Comparison of ENCODE assay signal across 9 mouse cellular contexts in the genomic region with DNA sequence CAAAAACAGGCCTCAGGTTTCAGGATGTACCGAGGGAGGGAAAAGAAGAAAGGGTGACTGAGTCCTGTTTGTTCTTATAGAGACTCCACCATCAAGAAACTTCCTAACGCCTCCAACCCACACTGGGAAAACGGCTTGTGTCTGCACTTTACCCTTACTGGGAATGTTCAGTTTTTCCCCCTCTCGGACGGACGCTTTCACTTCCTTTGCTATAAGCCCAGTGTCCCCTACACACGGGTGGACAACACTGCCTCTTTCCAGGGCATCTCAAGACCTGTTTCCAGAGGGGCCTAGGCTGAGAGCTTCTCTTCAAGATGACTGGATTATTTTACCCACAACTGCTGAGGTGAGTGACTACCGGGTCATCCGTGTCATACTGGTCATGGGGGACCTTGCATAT. TPM values are rescaled to one million over a fixed set of nuclear protein-coding genes. Genes with fewer than 3 reads are reported as not detected.
DNase-seq lines count a peak whose midpoint lies in the region; ATAC-seq lines count a peak whose summit lies in the region.
"Had no signal": no experiment of that assay in that cellular context is flagged by ENCODE, and none has a peak within 500 bp of the region (broad histone marks: within the 10 kb centered on the region; RNA-seq: fewer than 3 reads in every experiment).

Gene Rbpj (plus strand): TSS at position 270 of the 400 bp plus-strand sequence.

- intact Hi-C loops in gastrocnemius, postnatal 14 days (cut with DNase I; ENCODE audit: low total_unique reads) = no loop called here

- H3K4me2 ChIP-seq in kidney, embryonic 14.5 days (replicated peaks; ENCODE audit: low read depth, low read length) = no peak within 1 kb of the TSS
- H3K4me2 ChIP-seq in hindbrain, embryonic 16.5 days (ENCODE audit: low read length) = no peak within 1 kb of the TSS
- H3K4me2 ChIP-seq in midbrain, embryonic 11.5 days = no peak within 1 kb of the TSS
- H3K4me2 ChIP-seq: liver, embryonic 13.5 days had no signal

- 87% methylated on average over 9 of the region's 9 CpGs for WGBS in kidney, embryonic 14.5 days
- 92% methylated on average over 9 of the region's 9 CpGs for WGBS in hindbrain, embryonic 16.5 days
- WGBS in midbrain, embryonic 11.5 days = 86% methylated on average over 9 of the region's 9 CpGs

- no peak within 1 kb of the TSS for H3K4me3 ChIP-seq in kidney, embryonic 14.5 days (ENCODE audit: low read length)
- H3K4me3 ChIP-seq in hindbrain, embryonic 16.5 days (ENCODE audit: low read length) = no peak within 1 kb of the TSS
- H3K4me3 ChIP-seq in midbrain, embryonic 11.5 days (ENCODE audit: low read depth, low read length) = no peak within 1 kb of the TSS
- H3K4me3 ChIP-seq: liver, embryonic 13.5 days had no signal

- H3K27ac ChIP-seq in kidney, embryonic 14.5 days (ENCODE audit: low read depth, low read length) = no peak within 1 kb of the TSS
- no peak within 1 kb of the TSS for H3K27ac ChIP-seq in hindbrain, embryonic 16.5 days (ENCODE audit: low read depth, low read length)
- no peak within 1 kb of the TSS for H3K27ac ChIP-seq in midbrain, embryonic 11.5 days (ENCODE audit: low read depth, low read length)
- H3K27ac ChIP-seq: liver, embryonic 13.5 days had no signal

- no peaks in the 10 kb centered on the region for H3K27me3 ChIP-seq in kidney, embryonic 14.5 days (ENCODE audit: control insufficient read depth, insufficient read depth, low read length)
- no peaks in the 10 kb centered on the region; the same call in 1 of the 2 replicates for H3K27me3 ChIP-seq in hindbrain, embryonic 16.5 days (replicated peaks; ENCODE audit: control insufficient read depth, insufficient read depth, low read length)
- no peaks in the 10 kb centered on the region for H3K27me3 ChIP-seq in midbrain, embryonic 11.5 days (ENCODE audit: control insufficient read depth, insufficient read depth, low read length)

- DNase-seq in kidney, adult 18-20 months = no peak
- no peak for DNase-seq in adrenal gland, postnatal 25 days
- DNase-seq in gastrocnemius, postnatal 14 days = no peak
- DNase-seq in midbrain, embryonic 11.5 days (ENCODE audit: low spot score, missing footprints) = no peak
- DNase-seq in ovary, postnatal 36 days (ENCODE audit: low spot score) = no peak
- DNase-seq in ovary, postnatal 14 days (ENCODE audit: low spot score) = no peak
- DNase-seq: liver, embryonic 13.5 days had no signal

- H3K9me3 ChIP-seq in kidney, embryonic 14.5 days (ENCODE audit: control insufficient read depth, low read length) = no peaks in the 10 kb centered on the region
- H3K9me3 ChIP-seq in hindbrain, embryonic 16.5 days (ENCODE audit: control insufficient read depth, low read length) = no peaks in the 10 kb centered on the region
- H3K9me3 ChIP-seq in midbrain, embryonic 11.5 days (ENCODE audit: control insufficient read depth, low read length) = no peaks in the 10 kb centered on the region
- H3K9me3 ChIP-seq: liver, embryonic 13.5 days had no signal

- ATAC-seq in kidney, embryonic 14.5 days (ENCODE audit: low FRiP score, low TSS enrichment) = no peak
- ATAC-seq in hindbrain, embryonic 16.5 days = no peak
- no peak for ATAC-seq in midbrain, embryonic 11.5 days (ENCODE audit: low FRiP score)

- no peak within 1 kb of the TSS for H3K9ac ChIP-seq in kidney, embryonic 14.5 days (ENCODE audit: low read depth, low read length)
- no peak within 1 kb of the TSS for H3K9ac ChIP-seq in hindbrain, embryonic 16.5 days (ENCODE audit: low read depth, low read length)
- H3K9ac ChIP-seq in midbrain, embryonic 11.5 days (ENCODE audit: low read length) = no peak within 1 kb of the TSS
- H3K9ac ChIP-seq: liver, embryonic 13.5 days had no signal

- H3K36me3 ChIP-seq in kidney, embryonic 14.5 days (ENCODE audit: control insufficient read depth, insufficient read depth, low read length) = no peaks in the 10 kb centered on the region
- no peaks in the 10 kb centered on the region for H3K36me3 ChIP-seq in hindbrain, embryonic 16.5 days (ENCODE audit: control insufficient read depth, insufficient read depth, low read length)
- no peaks in the 10 kb centered on the region for H3K36me3 ChIP-seq in midbrain, embryonic 11.5 days (ENCODE audit: control insufficient read depth, insufficient read depth, low read length)
- H3K36me3 ChIP-seq: liver, embryonic 13.5 days had no signal

- 0 out of 2 replicates have a peak, but pooled peaks cover 2% of the 10 kb centered on the region for H3K4me1 ChIP-seq in kidney, embryonic 14.5 days (ENCODE audit: control insufficient read depth, insufficient read depth, low read length)
- no peaks in the 10 kb centered on the region for H3K4me1 ChIP-seq in hindbrain, embryonic 16.5 days (ENCODE audit: control insufficient read depth, insufficient read depth, low read depth, low read length)
- no peaks in the 10 kb centered on the region for H3K4me1 ChIP-seq in midbrain, embryonic 11.5 days (ENCODE audit: control insufficient read depth, insufficient read depth, low read length)
- H3K4me1 ChIP-seq: liver, embryonic 13.5 days had no signal

RNA-seq across cellular contexts. Expression of gene Rbpj, which starts in this region (rescaled TPM):
- 25.8 and 47.4 TPM in 2 replicates for polyA plus RNA-seq in kidney, embryonic 14.5 days (2014; fragmentation: Nextera tagmentation; extraction: Ambion mirVana)
- total RNA-seq in adrenal gland, postnatal 25 days (2021) = 37.7 and 42.6 TPM in 2 replicates
- 10 to 100 TPM; 22.1 to 22.5 TPM for total RNA-seq in gastrocnemius, postnatal 14 days (2021)
- polyA plus RNA-seq in hindbrain, embryonic 16.5 days (2015; fragmentation: Nextera tagmentation; extraction: Ambion mirVana) = 19.8 and 29.2 TPM in 2 replicates
- 63.0 and 69.1 TPM in 2 replicates for polyA plus RNA-seq in midbrain, embryonic 11.5 days (2014; fragmentation: Nextera tagmentation; extraction: Ambion mirVana)
